Mouse (Mus musculus) erythroid progenitor cell, adult 5-6 weeks (primary cell): ENCODE data around the gene Apip. TPM values are rescaled to one million over a fixed set of nuclear protein-coding genes. Genes with fewer than 3 reads are reported as not detected.

Source experiments
- ATAC-seq: replicated peaks from 2 replicates; pipeline ENCODE4 v1.8.0; 2016; ENCODE audit warnings: moderate number of reproducible peaks, mild to moderate bottlenecking, moderate TSS enrichment, inconsistent platforms; ENCODE audit not compliant: poor library complexity, low FRiP score, severe bottlenecking
- total RNA-seq, 2 experiments: library from RNA; stranded (forward) in 1 of 2; stranded (reverse) in 1 of 2; fragments of 150-400 nt in 1 of 2; fragments of 186-747, 209-891 nt in 1 of 2; gene quantifications; 2 replicates each; pipeline versions ENCODE4 v1.2.3 to v1.2.4; 2015 to 2017; ENCODE audit warnings: low replicate concordance in 2 of 2

The Apip gene
- total RNA-seq, 2 experiments from 2014 or later, result 24.8 to 45.3 TPM

GRCm38 (mm10) chr2:103086432-103086831, 13.0 kb downstream of the Apip start:
- peak; percentile 55; the same call in 1 of the 2 replicates for ATAC-seq

- ATAC-seq, result no peak
Observed at GRCm38 (mm10) chr2:103088099-103088498, 14.6 kb downstream of the Apip start.

GRCm38 (mm10) chr2:103089521-103089920, 16.0 kb downstream of the Apip start:
- ATAC-seq, result no peak

- ATAC-seq, result no peak
Observed at GRCm38 (mm10) chr2:103102595-103102994, 29.1 kb downstream of the Apip start.

- peak; percentile 63; the same call in 1 of the 2 replicates for ATAC-seq
Observed at GRCm38 (mm10) chr2:103106172-103106571, 32.7 kb downstream of the Apip start.

- no peak for ATAC-seq
Observed at GRCm38 (mm10) chr2:103111669-103112068, 38.2 kb downstream of the Apip start.

GRCm38 (mm10) chr2:103117212-103117611, 43.7 kb downstream of the Apip start:
- no peak for ATAC-seq

GRCm38 (mm10) chr2:103118324-103119196, 45.1 kb downstream of the Apip start:
- peak; percentile 78 for ATAC-seq

- ATAC-seq, result peak; percentile 93
Observed at GRCm38 (mm10) chr2:103119197-103119854, 45.9 kb downstream of the Apip start.

GRCm38 (mm10) chr2:103129676-103130075, 56.2 kb downstream of the Apip start:
- ATAC-seq, result no peak

GRCm38 (mm10) chr2:103131145-103131544, 57.7 kb downstream of the Apip start:
- ATAC-seq, result no peak

- no peak for ATAC-seq
Observed at GRCm38 (mm10) chr2:103138529-103139265, 65.2 kb downstream of the Apip start.

Other genes starting within 250 kb of the Apip start
- 51.5 and 61.6 TPM in 2 replicates for gene Cd44, start 172.0 kb upstream of the Apip start, total RNA-seq (2015; ENCODE audit: low replicate concordance)
- gene Cd44, start 172.0 kb upstream of the Apip start, total RNA-seq (2017; ENCODE audit: low replicate concordance), result 30.2 and 31.8 TPM in 2 replicates
- gene Pdhx, start 162 bp upstream of the Apip start, total RNA-seq (2015; ENCODE audit: low replicate concordance), result 7.2 and 15.1 TPM in 2 replicates
- gene Pdhx, start 162 bp upstream of the Apip start, total RNA-seq (2017; ENCODE audit: low replicate concordance), result 14.0 and 16.6 TPM in 2 replicates
- not detected in 2 replicates for gene Ehf, start 229.6 kb downstream of the Apip start, total RNA-seq (2015; ENCODE audit: low replicate concordance)
- gene Ehf, start 229.6 kb downstream of the Apip start, total RNA-seq (2017; ENCODE audit: low replicate concordance), result 1.9 TPM in 1 of 2 replicates, not detected in the other